Mouse (Mus musculus) forebrain, embryonic 16.5 days (tissue): ENCODE results near the gene Rtp1. TPM values are rescaled to one million over a fixed set of nuclear protein-coding genes. Genes with fewer than 3 reads are reported as not detected.

Source experiments
- ATAC-seq: fragments of 200-750 bp; cut with Nextera tagmentation; 2 replicates; pipeline ENCODE4 v1.8.0; 2017; ENCODE audit warnings: mild to moderate bottlenecking, moderate library complexity
- H3K27ac ChIP-seq: fragments of 300-500 bp; sonication (generic); 2 replicates; pipeline ENCODE4 v1.5.1; 2014; ENCODE audit warnings: low read length, control low read depth
- H3K27me3 ChIP-seq: fragments of 300-500 bp; sonication (generic); replicated peaks from 2 replicates; pipeline ENCODE4 v1.6.1; 2014; ENCODE audit warnings: low read length; ENCODE audit not compliant: control insufficient read depth, insufficient read depth
- H3K36me3 ChIP-seq: fragments of 300-500 bp; sonication (generic); 2 replicates; pipeline ENCODE4 v1.6.1; 2014; ENCODE audit not compliant: control insufficient read depth, insufficient read depth
- H3K4me1 ChIP-seq: fragments of 300-500 bp; sonication (generic); replicated peaks from 2 replicates; pipeline ENCODE4 v1.6.1; 2014; ENCODE audit warnings: low read length; ENCODE audit not compliant: control insufficient read depth, insufficient read depth
- H3K4me2 ChIP-seq: fragments of 300-500 bp; sonication (generic); 2 replicates; pipeline ENCODE4 v1.6.1; 2014; ENCODE audit warnings: mild to moderate bottlenecking, low read length, control low read depth
- H3K4me3 ChIP-seq: fragments of 300-500 bp; sonication (generic); replicated peaks from 2 replicates; pipeline ENCODE4 v1.5.1; 2014; ENCODE audit warnings: mild to moderate bottlenecking, low read length, control low read depth
- H3K9ac ChIP-seq: fragments of 300-500 bp; sonication (generic); replicated peaks from 2 replicates; pipeline ENCODE4 v1.6.1; 2014; ENCODE audit warnings: low read depth, low read length, control low read depth
- H3K9me3 ChIP-seq: fragments of 300-500 bp; sonication (generic); 2 replicates; pipeline ENCODE4 v1.6.1; 2016; ENCODE audit warnings: low read length; ENCODE audit not compliant: control insufficient read depth
- WGBS: fragments of 180-500 bp; shearing (Covaris S2); extraction: QIAGEN DNeasy Blood & Tissue Kit; methylation state at CpG from one replicate; pipeline ENCODE4 v1.1.7; 2014; 5-methylcytosine and 5-hydroxymethylcytosine counted together
- polyA plus RNA-seq: library from polyadenylated mRNA; unstranded; fragments of >200 nt; fragmentation: Nextera tagmentation; extraction: Ambion mirVana; gene quantifications from 2 replicates; pipeline ENCODE4 v1.2.1, GENCODE M21; 2015

The Rtp1 gene
- polyA plus RNA-seq, 1 experiment from 2014 or later, result not detected

DNA sequence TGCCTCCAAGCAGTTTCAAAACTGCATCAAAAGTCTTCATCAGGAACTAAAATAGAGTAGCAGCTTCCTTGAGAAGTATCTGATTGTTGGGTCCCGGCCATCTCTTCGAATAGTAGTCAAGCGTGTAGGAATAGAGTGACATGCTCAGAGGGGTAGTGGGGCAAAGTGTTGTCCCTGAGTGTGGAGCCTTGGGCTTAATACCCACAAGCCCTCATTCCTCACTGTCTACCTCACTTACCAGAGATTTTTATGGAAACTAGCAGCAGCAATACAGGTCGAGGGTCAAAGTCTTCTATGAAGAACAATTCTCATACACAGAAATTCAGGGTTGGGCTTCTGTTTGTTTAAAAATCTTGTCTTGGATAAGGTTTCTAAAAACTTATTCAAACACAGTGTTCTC lies 21.9 kb downstream of the Rtp1 start:
- H3K27ac ChIP-seq, result no peak overlapping the region
- no peak overlapping the region for H3K9ac ChIP-seq
- H3K4me2 ChIP-seq, result no peak overlapping the region
- H3K4me3 ChIP-seq, result no peak overlapping the region
- H3K4me1 ChIP-seq, result no peaks in the 10 kb centered on the region
- 86% methylated on average over 4 of the region's 4 CpGs for WGBS
- H3K36me3 ChIP-seq, result no peaks in the 10 kb centered on the region
- no peaks in the 10 kb centered on the region for H3K27me3 ChIP-seq
- no peak for ATAC-seq
- no peaks in the 10 kb centered on the region for H3K9me3 ChIP-seq

DNA sequence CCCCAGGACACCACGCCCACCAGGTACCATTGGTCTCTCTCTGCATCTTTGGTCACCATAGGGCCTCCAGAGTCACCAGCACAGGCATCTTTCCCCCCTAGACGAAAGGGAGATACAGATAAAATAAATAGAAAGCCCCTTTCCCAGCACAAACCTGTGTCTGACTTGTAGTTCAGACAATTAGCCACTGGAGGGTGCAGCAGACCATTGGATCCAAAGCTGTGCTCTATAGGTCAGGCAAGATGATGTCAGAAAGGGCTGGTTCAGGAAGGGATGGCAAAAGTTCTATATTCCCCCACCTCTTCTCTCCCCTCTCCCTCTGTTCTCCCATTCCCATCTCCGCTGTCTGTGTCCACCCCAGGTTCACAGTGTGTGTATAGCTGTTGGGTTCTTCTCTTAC lies 23.5 kb downstream of the Rtp1 start:
- H3K36me3 ChIP-seq, result no peaks in the 10 kb centered on the region
- H3K4me2 ChIP-seq, result no peak overlapping the region
- no peaks in the 10 kb centered on the region for H3K27me3 ChIP-seq
- H3K9me3 ChIP-seq, result no peaks in the 10 kb centered on the region
- H3K4me1 ChIP-seq, result no peaks in the 10 kb centered on the region
- peak; percentile 72 for ATAC-seq
- no peak overlapping the region for H3K27ac ChIP-seq
- WGBS, result 13% methylated on average over 3 of the region's 3 CpGs
- no peak overlapping the region for H3K4me3 ChIP-seq
- H3K9ac ChIP-seq, result no peak overlapping the region

DNA sequence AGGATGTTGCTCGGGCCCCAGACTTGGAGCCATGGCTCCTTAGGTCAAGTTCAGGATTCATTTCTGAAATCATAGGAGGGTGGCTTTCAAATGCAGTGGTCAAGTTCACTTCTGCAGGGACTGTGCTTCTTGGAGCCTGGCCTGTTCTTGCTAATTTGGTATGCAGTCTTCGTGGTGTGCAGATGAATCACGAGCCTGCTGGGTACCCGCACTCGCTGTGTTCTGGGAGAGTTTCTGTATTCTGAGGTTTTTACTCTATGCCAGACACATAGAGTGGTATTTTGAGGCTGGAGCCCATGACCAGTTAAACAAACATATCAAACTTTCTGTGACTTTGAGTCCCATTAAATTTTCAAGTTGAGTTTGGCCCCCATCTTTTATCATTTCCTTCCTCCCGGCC lies 25.4 kb downstream of the Rtp1 start:
- Histone ChIP-seq H3K9me3 (no peaks in the 10 kb centered on the region), H3K9ac (no peak overlapping the region), H3K4me2 (no peak overlapping the region), H3K27me3 (no peaks in the 10 kb centered on the region), H3K36me3 (no peaks in the 10 kb centered on the region), H3K4me3 (no peak overlapping the region), H3K4me1 (no peaks in the 10 kb centered on the region), H3K27ac (no peak overlapping the region)
- WGBS, result 79% methylated on average over 6 of the region's 6 CpGs
- no peak for ATAC-seq

DNA sequence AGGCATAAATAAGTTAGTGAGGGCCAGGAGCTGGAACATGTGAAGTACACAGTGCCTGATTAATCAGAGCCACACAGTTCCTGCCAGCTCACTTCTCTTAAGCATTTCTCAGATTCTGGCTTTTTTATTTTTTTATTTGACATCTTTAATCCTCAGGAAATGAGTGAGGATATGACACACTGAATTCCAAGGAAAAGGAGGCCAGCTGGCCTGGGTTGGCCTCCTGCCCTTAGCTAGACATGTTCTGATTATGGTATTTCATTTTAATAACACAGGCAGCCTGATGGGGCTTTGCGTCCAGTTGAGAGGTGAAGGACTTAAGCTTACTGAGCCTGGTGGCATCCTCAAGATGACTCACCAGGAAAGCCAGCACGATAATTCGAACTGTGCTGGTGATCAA lies 27.6 kb downstream of the Rtp1 start:
- WGBS, result 78% methylated on average over 3 of the region's 3 CpGs
- ATAC-seq, result no peak

DNA sequence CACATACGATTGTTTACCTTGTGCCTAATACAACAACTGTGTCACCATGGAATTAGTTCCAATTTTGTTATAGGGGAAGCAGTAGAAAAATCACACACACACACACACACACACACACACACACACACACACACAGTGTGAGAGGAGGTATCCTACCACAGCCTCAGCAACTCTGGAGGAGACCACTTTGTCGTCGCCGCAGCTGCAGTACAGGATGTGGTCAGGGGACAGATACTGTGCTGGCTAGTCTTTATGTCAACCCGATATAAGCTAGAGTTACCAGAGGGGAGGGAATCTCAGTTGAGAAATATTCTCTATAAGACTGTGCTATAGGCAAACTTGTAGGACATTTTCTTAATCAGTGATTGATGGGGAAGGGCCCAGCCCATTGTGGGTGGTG lies 28.4 kb downstream of the Rtp1 start:
- no peak overlapping the region for H3K27ac ChIP-seq
- no peak for ATAC-seq
- H3K9me3 ChIP-seq, result no peaks in the 10 kb centered on the region
- no peaks in the 10 kb centered on the region for H3K36me3 ChIP-seq
- no peak overlapping the region for H3K9ac ChIP-seq
- no peak overlapping the region for H3K4me3 ChIP-seq
- no peak overlapping the region for H3K4me2 ChIP-seq
- 96% methylated on average over 5 of the region's 5 CpGs for WGBS
- H3K27me3 ChIP-seq, result no peaks in the 10 kb centered on the region
- H3K4me1 ChIP-seq, result no peaks in the 10 kb centered on the region

More for the DNA sequence above, 27.6 kb downstream of the Rtp1 start:
- no peaks in the 10 kb centered on the region for H3K4me1 ChIP-seq
- H3K27ac ChIP-seq, result no peak overlapping the region
- H3K4me3 ChIP-seq, result no peak overlapping the region
- no peaks in the 10 kb centered on the region for H3K27me3 ChIP-seq
- H3K4me2 ChIP-seq, result no peak overlapping the region
- H3K36me3 ChIP-seq, result no peaks in the 10 kb centered on the region
- no peaks in the 10 kb centered on the region for H3K9me3 ChIP-seq
- no peak overlapping the region for H3K9ac ChIP-seq

DNA sequence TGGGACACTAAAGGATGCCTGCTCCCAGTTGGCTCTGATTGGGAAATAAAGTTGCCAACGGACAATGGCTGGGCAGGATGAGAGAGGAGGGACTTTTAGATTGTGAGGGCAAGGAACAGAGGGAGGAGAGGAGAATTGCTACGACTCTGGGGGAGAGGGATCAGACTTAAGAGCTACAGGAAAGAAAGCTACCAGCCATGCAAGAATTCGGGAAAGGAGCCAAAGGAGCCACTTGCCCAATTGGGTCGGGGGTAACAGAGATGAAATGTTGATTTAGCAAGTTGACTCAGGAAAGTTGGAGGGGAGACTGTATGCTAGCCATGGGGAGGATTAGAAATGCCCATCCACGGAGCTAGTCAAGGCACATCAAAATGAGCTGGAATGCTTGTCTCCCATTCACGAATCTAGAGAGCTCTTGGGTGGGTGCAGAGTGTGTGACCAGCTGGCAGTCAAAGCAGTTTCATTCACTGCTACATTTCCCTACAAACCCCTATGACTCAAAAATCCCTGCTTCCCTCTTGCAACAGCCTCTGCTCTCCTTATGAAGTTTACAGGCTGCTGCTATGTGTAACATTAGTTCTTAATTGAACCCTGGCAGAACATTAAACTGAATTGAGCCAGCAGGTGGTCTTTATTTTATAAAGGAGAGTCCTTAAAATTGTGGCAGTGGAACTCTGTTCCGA lies 30.1 kb downstream of the Rtp1 start:
- H3K4me1 ChIP-seq, result no peaks in the 10 kb centered on the region
- no peaks in the 10 kb centered on the region for H3K27me3 ChIP-seq
- H3K9me3 ChIP-seq, result no peaks in the 10 kb centered on the region
- no peak overlapping the region for H3K27ac ChIP-seq
- H3K9ac ChIP-seq, result no peak overlapping the region
- H3K36me3 ChIP-seq, result no peaks in the 10 kb centered on the region
- H3K4me3 ChIP-seq, result no peak overlapping the region
- no peak for ATAC-seq
- H3K4me2 ChIP-seq, result no peak overlapping the region
- WGBS, result 36% methylated on average over 7 of the region's 7 CpGs

DNA sequence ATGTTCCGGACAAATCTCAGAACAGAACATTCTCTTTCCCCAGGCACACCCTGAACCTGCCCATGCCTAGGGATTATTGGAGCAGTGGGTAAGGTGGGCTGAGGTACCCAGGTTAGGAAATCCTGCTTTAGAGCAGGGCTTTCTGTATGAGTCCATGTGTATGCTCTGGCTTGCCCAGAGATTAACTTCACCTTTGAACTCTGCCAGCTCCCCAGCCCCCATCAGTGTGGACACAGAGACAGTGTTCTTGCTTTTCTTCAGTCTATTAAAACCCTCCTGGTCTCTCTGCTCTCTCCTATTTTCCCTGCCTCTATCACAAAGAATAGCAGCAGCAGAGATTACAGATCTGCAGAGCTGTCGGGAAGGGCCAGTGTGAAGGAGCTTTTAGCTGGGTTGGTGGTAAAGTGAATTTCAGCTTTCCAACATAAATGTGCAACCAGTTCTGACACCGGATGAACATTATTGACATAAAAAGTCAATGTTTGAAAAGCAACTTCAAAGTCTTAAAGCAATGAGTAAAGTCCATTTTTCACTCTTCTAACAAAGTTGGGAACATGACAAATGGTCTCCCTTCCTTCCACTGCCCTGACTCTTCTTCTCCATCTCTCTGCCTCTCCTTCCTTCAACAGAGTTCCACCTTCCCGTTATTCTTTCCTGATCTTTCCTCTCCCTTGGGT lies 34.9 kb downstream of the Rtp1 start:
- WGBS, result 85% methylated on average over 4 of the region's 4 CpGs
- no peaks in the 10 kb centered on the region for H3K36me3 ChIP-seq
- no peak for ATAC-seq
- H3K4me3 ChIP-seq, result no peak overlapping the region
- H3K9ac ChIP-seq, result no peak overlapping the region
- no peaks in the 10 kb centered on the region for H3K4me1 ChIP-seq
- no peak overlapping the region for H3K27ac ChIP-seq
- no peaks in the 10 kb centered on the region for H3K27me3 ChIP-seq
- H3K9me3 ChIP-seq, result no peaks in the 10 kb centered on the region
- no peak overlapping the region for H3K4me2 ChIP-seq

DNA sequence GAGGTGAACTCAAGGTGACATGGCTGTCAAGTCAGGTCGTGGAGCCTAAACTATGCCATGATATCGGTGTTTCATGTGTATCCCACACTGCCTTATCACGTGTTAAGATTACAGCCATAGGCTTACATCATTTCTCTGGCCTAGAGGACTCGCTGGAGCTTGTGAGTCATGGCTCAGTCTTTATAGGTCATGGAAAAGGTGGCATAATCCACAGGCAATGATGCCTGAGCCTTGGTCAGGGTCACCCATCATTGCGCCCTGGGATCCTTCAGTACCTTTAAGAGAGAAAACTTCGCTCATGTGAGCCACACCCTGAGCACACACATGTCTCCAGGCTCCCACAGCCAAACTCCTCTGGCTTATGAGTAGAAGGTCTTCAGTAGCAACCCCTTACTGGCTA lies 42.6 kb downstream of the Rtp1 start:
- no peak overlapping the region for H3K4me3 ChIP-seq
- no peak overlapping the region for H3K9ac ChIP-seq
- no peak for ATAC-seq
- H3K36me3 ChIP-seq, result 0 out of 2 replicates have a peak, but pooled peaks cover 5% of the 10 kb centered on the region
- H3K27me3 ChIP-seq, result no peaks in the 10 kb centered on the region
- H3K9me3 ChIP-seq, result no peaks in the 10 kb centered on the region
- no peaks in the 10 kb centered on the region for H3K4me1 ChIP-seq
- no peak overlapping the region for H3K27ac ChIP-seq
- WGBS, result 95% methylated on average over 6 of the region's 6 CpGs
- H3K4me2 ChIP-seq, result no peak overlapping the region

DNA sequence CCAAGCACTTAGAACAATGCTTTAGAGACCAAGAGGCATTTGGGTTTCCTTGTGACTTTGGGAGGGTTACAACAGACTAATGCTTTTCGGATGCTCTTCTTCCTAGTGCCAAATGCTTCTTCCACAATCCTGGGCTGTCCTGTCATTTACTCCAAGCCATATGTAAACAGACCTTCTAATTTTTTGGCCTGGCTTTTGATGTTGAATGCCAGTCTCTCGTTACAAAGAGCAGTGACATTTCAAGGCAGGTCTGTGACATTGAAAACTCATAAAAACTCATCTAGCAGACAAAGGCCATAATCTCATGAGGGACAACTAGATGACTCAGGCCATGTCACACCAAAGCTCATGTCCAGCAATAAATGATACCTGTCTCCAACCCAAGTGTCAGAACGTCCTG lies 43.1 kb downstream of the Rtp1 start:
- H3K9ac ChIP-seq, result no peak overlapping the region
- H3K27me3 ChIP-seq, result no peaks in the 10 kb centered on the region
- no peak overlapping the region for H3K27ac ChIP-seq
- no peaks in the 10 kb centered on the region for H3K4me1 ChIP-seq
- no peak overlapping the region for H3K4me2 ChIP-seq
- H3K36me3 ChIP-seq, result 0 out of 2 replicates have a peak, but pooled peaks cover 5% of the 10 kb centered on the region
- no peaks in the 10 kb centered on the region for H3K9me3 ChIP-seq
- H3K4me3 ChIP-seq, result no peak overlapping the region
- WGBS, result 73% methylated on average over 3 of the region's 3 CpGs
- ATAC-seq, result no peak
